In the genomic region with DNA sequence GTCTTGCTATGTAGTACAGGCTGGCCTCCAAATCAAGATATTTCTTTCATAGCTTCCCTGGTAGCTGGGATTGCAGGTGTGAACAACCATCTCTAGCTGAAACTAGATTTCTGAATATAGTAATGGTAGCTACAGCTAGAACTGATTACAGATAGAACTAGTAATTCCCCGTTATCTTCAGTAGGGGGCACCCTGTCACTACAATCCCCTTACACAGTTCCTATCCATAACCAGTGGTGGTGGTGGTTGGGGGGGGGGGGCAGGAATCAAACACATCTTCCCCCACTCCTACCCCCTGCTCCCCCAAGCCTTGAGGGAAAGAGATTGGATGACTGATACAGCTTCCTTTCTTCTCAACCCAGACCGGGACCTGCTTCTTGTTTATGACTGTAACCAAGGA, we compare ENCODE assay signal across 9 mouse cellular contexts. TPM values are rescaled to one million over a fixed set of nuclear protein-coding genes. Genes with fewer than 3 reads are reported as not detected.
DNase-seq lines count a peak whose midpoint lies in the region; TF ChIP-seq lines count a peak whose summit lies in the region.
"Had no signal": no experiment of that assay in that cellular context is flagged by ENCODE, and none has a peak within 500 bp of the region (broad histone marks: within the 10 kb centered on the region; RNA-seq: fewer than 3 reads in every experiment).

No protein-coding gene starts in this region.

- TF ChIP-seq CTCF in heart, adult 2 months (IDR thresholded peaks at IDR 0.05): peak; percentile 76
- TF ChIP-seq CTCF in spleen, adult 2 months (IDR thresholded peaks at IDR 0.05; ENCODE audit: extremely low read depth, insufficient read depth, insufficient read length, insufficient replicate concordance): peak; percentile 37; the same call in 1 of the 2 replicates

- 0 out of 2 replicates have a peak, but pooled peaks have one; percentile 14 for TF ChIP-seq EP300 in heart, adult 2 months (IDR thresholded peaks at IDR 0.05; ENCODE audit: insufficient read depth, low read depth, low read length)

- no peaks in the 10 kb centered on the region; the same call in 1 of the 2 replicates for H3K4me1 ChIP-seq in heart, adult 2 months (ENCODE audit: control insufficient read depth, insufficient read depth, low read length)
- H3K4me1 ChIP-seq in heart, embryonic 10.5 days: no peaks in the 10 kb centered on the region
- H3K4me1 ChIP-seq in spleen, adult 2 months (ENCODE audit: control insufficient read depth, insufficient read depth, insufficient read length): no peaks in the 10 kb centered on the region
- H3K4me1 ChIP-seq: hindbrain, embryonic 15.5 days had no signal

- no peak for TF ChIP-seq POLR2A in heart, adult 2 months (IDR thresholded peaks at IDR 0.05; ENCODE audit: insufficient read depth, low read depth, low read length)
- no peak for TF ChIP-seq POLR2A in spleen, adult 2 months (IDR thresholded peaks at IDR 0.05; ENCODE audit: low read depth, low read length)

- no peaks in the 10 kb centered on the region for H3K27me3 ChIP-seq in heart, adult 2 months (ENCODE audit: control insufficient read depth, insufficient read depth, low read length)
- H3K27me3 ChIP-seq in heart, embryonic 10.5 days (ENCODE audit: insufficient read depth, poor library complexity, severe bottlenecking): no peaks in the 10 kb centered on the region
- no peaks in the 10 kb centered on the region for H3K27me3 ChIP-seq in spleen, adult 2 months (ENCODE audit: control insufficient read depth, insufficient read depth, low read length)
- no peaks in the 10 kb centered on the region; the same call in 1 of the 2 replicates for H3K27me3 ChIP-seq in splenic B cell, adult 2 months (ENCODE audit: control insufficient read depth, insufficient read depth, low read length, poor library complexity, severe bottlenecking)
- H3K27me3 ChIP-seq: hindbrain, embryonic 15.5 days had no signal

- intact Hi-C loops in heart, adult 2 months (cut with DNase I): loop anchor here (1.0 to 5.0 kb wide), 2 partner anchors 65 to 81 kb away; no protein-coding TSS in a partner anchor
- intact Hi-C loops in left cerebral cortex, postnatal 4 days (cut with DNase I): no loop called here

- no peaks in the 10 kb centered on the region for H3K36me3 ChIP-seq in heart, adult 2 months (ENCODE audit: control insufficient read depth, insufficient read depth, low read length)
- no peaks in the 10 kb centered on the region for H3K36me3 ChIP-seq in heart, embryonic 10.5 days
- H3K36me3 ChIP-seq in spleen, adult 2 months (ENCODE audit: control insufficient read depth, insufficient read depth, low read length): no peaks in the 10 kb centered on the region
- no peaks in the 10 kb centered on the region for H3K36me3 ChIP-seq in splenic B cell, adult 2 months (ENCODE audit: control insufficient read depth, insufficient read depth, low read length, poor library complexity, severe bottlenecking)
- H3K36me3 ChIP-seq: hindbrain, embryonic 15.5 days had no signal

- no peak overlapping the region for H3K9ac ChIP-seq in heart, adult 2 months (ENCODE audit: low read depth, low read length)
- H3K9ac ChIP-seq: hindbrain, embryonic 15.5 days had no signal

- H3K79me2 ChIP-seq in heart, adult 2 months (replicated peaks; ENCODE audit: control insufficient read depth, insufficient read depth, low read length): no peaks in the 10 kb centered on the region

- DNase-seq in heart, adult 2 months: no peak
- no peak for DNase-seq in heart, embryonic 10.5 days (ENCODE audit: low spot score)
- DNase-seq in spleen, adult 2 months (ENCODE audit: low read depth in 1 of 2, low spot score in 2 of 2): no peak
- no peak for DNase-seq in spleen, postnatal 4 days (ENCODE audit: low spot score in 2 of 2)
- peak; percentile 20 for DNase-seq in embryo, embryonic 11 days
- DNase-seq in splenic B cell, adult 2 months (ENCODE audit: low read depth, low spot score): peak; percentile 74
- no peak for DNase-seq in left cerebral cortex, postnatal 4 days
- DNase-seq in urinary bladder, adult 2 months (ENCODE audit: low spot score): no peak

- no peak overlapping the region for H3K4me3 ChIP-seq in heart, adult 2 months
- no peak overlapping the region for H3K4me3 ChIP-seq in heart, embryonic 10.5 days
- H3K4me3 ChIP-seq in spleen, adult 2 months (ENCODE audit: extremely low read depth, insufficient read depth, insufficient read length): no peak overlapping the region
- H3K4me3 ChIP-seq: hindbrain, embryonic 15.5 days had no signal

- no peak overlapping the region for H3K27ac ChIP-seq in heart, adult 2 months
- no peak overlapping the region for H3K27ac ChIP-seq in heart, embryonic 10.5 days
- no peak overlapping the region for H3K27ac ChIP-seq in spleen, adult 2 months (ENCODE audit: insufficient read depth, low read length)
- H3K27ac ChIP-seq: hindbrain, embryonic 15.5 days had no signal

- no peaks in the 10 kb centered on the region for H3K9me3 ChIP-seq in heart, embryonic 10.5 days
- H3K9me3 ChIP-seq: hindbrain, embryonic 15.5 days had no signal

- WGBS in heart, adult 2 months: 30% methylated on average over 2 of the region's 2 CpGs
- WGBS in heart, embryonic 10.5 days: 14% methylated on average over 2 of the region's 2 CpGs
- 29% methylated on average over 2 of the region's 2 CpGs for WGBS in spleen, adult 2 months

RNA-seq across cellular contexts. Expression of gene Zfp697, which starts 19.5 kb away (rescaled TPM):
- total RNA-seq in heart, adult 2 months (2021): 1 to 10 TPM; 5.9 to 8.1 TPM
- polyA plus RNA-seq in heart, adult 2 months (2012; rRNA removed): 6.3 and 9.0 TPM in 2 replicates
- polyA plus RNA-seq in heart, embryonic 10.5 days (2016; fragmentation: Nextera tagmentation; extraction: Ambion mirVana): 7.3 and 10.0 TPM in 2 replicates
- polyA plus RNA-seq in spleen, adult 2 months (2012; rRNA removed): 0.68 and 0.96 TPM in 2 replicates
- total RNA-seq in left cerebral cortex, postnatal 4 days (2021): 10 to 100 TPM; 41.0 to 42.9 TPM
- polyA plus RNA-seq in urinary bladder, adult 2 months (2012; rRNA removed): 1.9 TPM in 2 replicates

RNA-seq across cellular contexts. Expression of gene Phgdh, which starts 23.0 kb away (rescaled TPM):
- 1 to 10 TPM; 1.5 to 1.8 TPM for total RNA-seq in heart, adult 2 months (2021)
- 3.7 and 4.5 TPM in 2 replicates for polyA plus RNA-seq in heart, adult 2 months (2012; rRNA removed)
- polyA plus RNA-seq in heart, embryonic 10.5 days (2016; fragmentation: Nextera tagmentation; extraction: Ambion mirVana): 157 and 310 TPM in 2 replicates
- polyA plus RNA-seq in spleen, adult 2 months (2012; rRNA removed): 53.1 and 70.7 TPM in 2 replicates
- total RNA-seq in left cerebral cortex, postnatal 4 days (2021): 10 to 100 TPM; 53.5 to 55.0 TPM
- polyA plus RNA-seq in urinary bladder, adult 2 months (2012; rRNA removed): 14.2 and 15.8 TPM in 2 replicates

Comparison
In these comparisons a context has a peak if more than half of its experiments do, and no peak if none do; other contexts are left out.
1. DNase-seq: peak in embryo, embryonic 11 days (single experiment) and splenic B cell, adult 2 months (single experiment); none in heart, adult 2 months (0 of 2), heart, embryonic 10.5 days (single experiment), spleen, adult 2 months (0 of 2), spleen, postnatal 4 days (0 of 2), left cerebral cortex, postnatal 4 days (single experiment) and urinary bladder, adult 2 months (single experiment).